Comparison of ENCODE assay signal across 7 mouse cellular contexts in genomic region chr10:78068541-78068940, GRCm38 (mm10). TPM values are rescaled to one million over a fixed set of nuclear protein-coding genes. Genes with fewer than 3 reads are reported as not detected.
DNase-seq lines count a peak whose midpoint lies in the region; ATAC-seq and TF ChIP-seq lines count a peak whose summit lies in the region.

No protein-coding gene starts in this region.

- ATAC-seq in megakaryocyte, adult 5-6 weeks (ENCODE audit: poor library complexity, severe bottlenecking) = no peak
- no peak for ATAC-seq in forebrain, embryonic 14.5 days
- no peak for ATAC-seq in limb, embryonic 14.5 days (ENCODE audit: low FRiP score, low read depth)
- ATAC-seq in stomach, postnatal 0 days (ENCODE audit: low FRiP score, low TSS enrichment) = no peak

- no peak for DNase-seq in forebrain, embryonic 14.5 days (ENCODE audit: low spot score)
- no peak for DNase-seq in limb, embryonic 14.5 days (ENCODE audit: low spot score)
- DNase-seq in stomach, postnatal 0 days (ENCODE audit: low spot score) = no peak
- no peak for DNase-seq in thymus, postnatal 0 days (ENCODE audit: low spot score)
- DNase-seq in ovary, postnatal 14 days (ENCODE audit: low spot score) = no peak

- H3K4me3 ChIP-seq in megakaryocyte, embryonic 14.5 days (replicated peaks) = peak overlapping the region; percentile 91
- H3K4me3 ChIP-seq in forebrain, embryonic 14.5 days (ENCODE audit: low read depth, low read length) = peak overlapping the region; percentile 52
- peak overlapping the region; percentile 65 for H3K4me3 ChIP-seq in limb, embryonic 14.5 days (replicated peaks; ENCODE audit: low read length)
- peak overlapping the region; percentile 70 for H3K4me3 ChIP-seq in stomach, postnatal 0 days (ENCODE audit: low read depth, low read length)

- H3K4me2 ChIP-seq in forebrain, embryonic 14.5 days (ENCODE audit: low read length) = peak overlapping the region; percentile 98
- peak overlapping the region; percentile 97 for H3K4me2 ChIP-seq in limb, embryonic 14.5 days (replicated peaks; ENCODE audit: low read depth, low read length, severe bottlenecking)
- peak overlapping the region; percentile 94 for H3K4me2 ChIP-seq in stomach, postnatal 0 days (replicated peaks; ENCODE audit: low read depth)

- H3K9ac ChIP-seq in forebrain, embryonic 14.5 days (ENCODE audit: low read length) = peak overlapping the region; percentile 58
- peak overlapping the region; percentile 61; the same call in 1 of the 2 replicates for H3K9ac ChIP-seq in limb, embryonic 14.5 days (ENCODE audit: low read depth, low read length, severe bottlenecking)
- peak overlapping the region; percentile 71; the same call in 1 of the 2 replicates for H3K9ac ChIP-seq in stomach, postnatal 0 days (ENCODE audit: low read length)

- peaks cover 23% of the 10 kb centered on the region for H3K4me1 ChIP-seq in megakaryocyte, embryonic 14.5 days
- peaks cover 4% of the 10 kb centered on the region; the same call in 1 of the 2 replicates for H3K4me1 ChIP-seq in forebrain, embryonic 14.5 days (ENCODE audit: control insufficient read depth, insufficient read depth, low read length)
- H3K4me1 ChIP-seq in limb, embryonic 14.5 days (ENCODE audit: control insufficient read depth, insufficient read depth, low read length) = 0 out of 2 replicates have a peak, but pooled peaks cover 4% of the 10 kb centered on the region
- peaks cover 4% of the 10 kb centered on the region for H3K4me1 ChIP-seq in stomach, postnatal 0 days (replicated peaks; ENCODE audit: control insufficient read depth, insufficient read depth)

- no peak for TF ChIP-seq CTCF in stomach, postnatal 0 days (IDR thresholded peaks at IDR 0.05; ENCODE audit: low read depth)

- H3K36me3 ChIP-seq in megakaryocyte, embryonic 14.5 days (replicated peaks; ENCODE audit: low read length) = no peaks in the 10 kb centered on the region
- H3K36me3 ChIP-seq in forebrain, embryonic 14.5 days (ENCODE audit: control insufficient read depth, insufficient read depth, low read length) = no peaks in the 10 kb centered on the region
- no peaks in the 10 kb centered on the region for H3K36me3 ChIP-seq in limb, embryonic 14.5 days (ENCODE audit: control insufficient read depth, insufficient read depth, low read length)
- H3K36me3 ChIP-seq in stomach, postnatal 0 days (ENCODE audit: control insufficient read depth, insufficient read depth, low read length) = no peaks in the 10 kb centered on the region

- H3K9me3 ChIP-seq in megakaryocyte, embryonic 14.5 days = no peaks in the 10 kb centered on the region
- no peaks in the 10 kb centered on the region for H3K9me3 ChIP-seq in forebrain, embryonic 14.5 days (replicated peaks; ENCODE audit: control insufficient read depth, low read length)
- H3K9me3 ChIP-seq in limb, embryonic 14.5 days (ENCODE audit: control insufficient read depth, low read length) = no peaks in the 10 kb centered on the region
- H3K9me3 ChIP-seq in stomach, postnatal 0 days (ENCODE audit: control insufficient read depth, low read length) = no peaks in the 10 kb centered on the region

- 22% methylated on average over 11 of the region's 11 CpGs for WGBS in forebrain, embryonic 14.5 days
- WGBS in limb, embryonic 14.5 days = 17% methylated on average over 11 of the region's 11 CpGs
- 14% methylated on average over 11 of the region's 11 CpGs for WGBS in stomach, postnatal 0 days

- no peak for TF ChIP-seq EP300 in stomach, postnatal 0 days (optimal IDR thresholded peaks at IDR 0.05)

- H3K27ac ChIP-seq in forebrain, embryonic 14.5 days (ENCODE audit: low read depth, low read length) = no peak overlapping the region
- no peak overlapping the region for H3K27ac ChIP-seq in limb, embryonic 14.5 days (replicated peaks; ENCODE audit: low read depth, low read length)
- H3K27ac ChIP-seq in stomach, postnatal 0 days (replicated peaks) = no peak overlapping the region

- peaks cover 79% of the 10 kb centered on the region for H3K27me3 ChIP-seq in megakaryocyte, embryonic 14.5 days (replicated peaks)
- peaks cover 8% of the 10 kb centered on the region; the same call in 1 of the 2 replicates for H3K27me3 ChIP-seq in forebrain, embryonic 14.5 days (replicated peaks; ENCODE audit: control insufficient read depth, insufficient read depth, low read length)
- no peaks in the 10 kb centered on the region for H3K27me3 ChIP-seq in limb, embryonic 14.5 days (ENCODE audit: control insufficient read depth, insufficient read depth, low read length)
- no peaks in the 10 kb centered on the region for H3K27me3 ChIP-seq in stomach, postnatal 0 days (ENCODE audit: control insufficient read depth, insufficient read depth, low read length)

- TF ChIP-seq POLR2A in limb, embryonic 14.5 days (IDR thresholded peaks at IDR 0.05; ENCODE audit: borderline replicate concordance, extremely low read depth, insufficient read depth, insufficient read length) = no peak

RNA-seq across cellular contexts. Expression of gene Icosl, which starts 0.6 kb away (rescaled TPM):
- 0.74 and 1.4 TPM in 2 replicates for polyA plus RNA-seq in megakaryocyte, embryonic 14.5 days (2012; ENCODE audit: insufficient read depth, low replicate concordance)
- 29.3 and 34.3 TPM in 2 replicates for total RNA-seq in megakaryocyte, adult 5-6 weeks (2015)
- total RNA-seq in megakaryocyte, adult 5-6 weeks (2017) = 20.8 and 24.4 TPM in 2 replicates
- polyA plus RNA-seq in forebrain, embryonic 14.5 days (2014; fragmentation: Nextera tagmentation; extraction: Ambion mirVana) = 0.47 and 0.60 TPM in 2 replicates
- polyA plus RNA-seq in limb, embryonic 14.5 days (2012; rRNA removed) = 8.7 and 10.9 TPM in 2 replicates
- polyA plus RNA-seq in limb, embryonic 14.5 days (2014; fragmentation: Nextera tagmentation; extraction: Ambion mirVana) = 5.6 and 6.9 TPM in 2 replicates
- polyA plus RNA-seq in stomach, postnatal 0 days (2015; fragmentation: Nextera tagmentation; extraction: Ambion mirVana) = 4.8 and 5.6 TPM in 2 replicates
- polyA plus RNA-seq in thymus, postnatal 0 days (2015; fragmentation: Nextera tagmentation; extraction: Ambion mirVana) = 6.2 and 6.7 TPM in 2 replicates

RNA-seq across cellular contexts. Expression of gene Aire, which starts 25.1 kb away (rescaled TPM):
- polyA plus RNA-seq in megakaryocyte, embryonic 14.5 days (2012; ENCODE audit: insufficient read depth, low replicate concordance) = not detected in 2 replicates
- not detected in 2 replicates for total RNA-seq in megakaryocyte, adult 5-6 weeks (2015)
- total RNA-seq in megakaryocyte, adult 5-6 weeks (2017) = not detected in 2 replicates
- 0.07 and 0.14 TPM in 2 replicates for polyA plus RNA-seq in forebrain, embryonic 14.5 days (2014; fragmentation: Nextera tagmentation; extraction: Ambion mirVana)
- 4.3 and 5.3 TPM in 2 replicates for polyA plus RNA-seq in limb, embryonic 14.5 days (2012; rRNA removed)
- 0.19 and 0.28 TPM in 2 replicates for polyA plus RNA-seq in limb, embryonic 14.5 days (2014; fragmentation: Nextera tagmentation; extraction: Ambion mirVana)
- polyA plus RNA-seq in stomach, postnatal 0 days (2015; fragmentation: Nextera tagmentation; extraction: Ambion mirVana) = 0.10 and 0.11 TPM in 2 replicates
- polyA plus RNA-seq in thymus, postnatal 0 days (2015; fragmentation: Nextera tagmentation; extraction: Ambion mirVana) = 8.8 and 10.1 TPM in 2 replicates

RNA-seq across cellular contexts. Expression of gene Dnmt3l, which starts 26.8 kb away (rescaled TPM):
- polyA plus RNA-seq in megakaryocyte, embryonic 14.5 days (2012; ENCODE audit: insufficient read depth, low replicate concordance) = not detected in 2 replicates
- total RNA-seq in megakaryocyte, adult 5-6 weeks (2015) = 2.5 TPM in 1 of 2 replicates, not detected in the other
- total RNA-seq in megakaryocyte, adult 5-6 weeks (2017) = 0.37 TPM in 1 of 2 replicates, not detected in the other
- not detected in 2 replicates for polyA plus RNA-seq in forebrain, embryonic 14.5 days (2014; fragmentation: Nextera tagmentation; extraction: Ambion mirVana)
- 0.10 and 0.15 TPM in 2 replicates for polyA plus RNA-seq in limb, embryonic 14.5 days (2012; rRNA removed)
- not detected in 2 replicates for polyA plus RNA-seq in limb, embryonic 14.5 days (2014; fragmentation: Nextera tagmentation; extraction: Ambion mirVana)
- 0.65 and 1.1 TPM in 2 replicates for polyA plus RNA-seq in stomach, postnatal 0 days (2015; fragmentation: Nextera tagmentation; extraction: Ambion mirVana)
- polyA plus RNA-seq in thymus, postnatal 0 days (2015; fragmentation: Nextera tagmentation; extraction: Ambion mirVana) = 0.69 and 1.1 TPM in 2 replicates

RNA-seq across cellular contexts. Expression of gene Pfkl, which starts 58.7 kb away (rescaled TPM):
- 333 and 674 TPM in 2 replicates for polyA plus RNA-seq in megakaryocyte, embryonic 14.5 days (2012; ENCODE audit: insufficient read depth, low replicate concordance)
- total RNA-seq in megakaryocyte, adult 5-6 weeks (2015) = 6.9 and 7.0 TPM in 2 replicates
- 13.6 and 16.9 TPM in 2 replicates for total RNA-seq in megakaryocyte, adult 5-6 weeks (2017)
- 77.0 and 91.6 TPM in 2 replicates for polyA plus RNA-seq in forebrain, embryonic 14.5 days (2014; fragmentation: Nextera tagmentation; extraction: Ambion mirVana)
- 129 and 180 TPM in 2 replicates for polyA plus RNA-seq in limb, embryonic 14.5 days (2012; rRNA removed)
- polyA plus RNA-seq in limb, embryonic 14.5 days (2014; fragmentation: Nextera tagmentation; extraction: Ambion mirVana) = 112 and 122 TPM in 2 replicates
- 82.4 and 86.1 TPM in 2 replicates for polyA plus RNA-seq in stomach, postnatal 0 days (2015; fragmentation: Nextera tagmentation; extraction: Ambion mirVana)
- 41.1 and 45.5 TPM in 2 replicates for polyA plus RNA-seq in thymus, postnatal 0 days (2015; fragmentation: Nextera tagmentation; extraction: Ambion mirVana)
